Mouse (Mus musculus) liver, postnatal 0 days (tissue): Measurements from ENCODE around the gene Slc6a1. TPM values are rescaled to one million over a fixed set of nuclear protein-coding genes. Genes with fewer than 3 reads are reported as not detected.

Experiments used
- ATAC-seq: fragments of 200-750 bp; cut with Nextera tagmentation; 2 replicates; pipeline ENCODE4 v1.8.0; 2017; ENCODE audit warnings: mild to moderate bottlenecking, moderate library complexity
- DNase-seq: peaks from one replicate; pipeline ENCODE4 v3.0.0-alpha.2; 2016
- H3K27ac ChIP-seq: fragments of 300-500 bp; sonication (generic); 2 replicates; pipeline ENCODE4 v1.5.1; 2014; ENCODE audit warnings: antibody characterized with exemption, moderate library complexity, mild to moderate bottlenecking, low read depth
- H3K27me3 ChIP-seq: fragments of 300-500 bp; sonication (generic); 2 replicates; pipeline ENCODE4 v1.6.1; 2014; ENCODE audit warnings: low read length, control low read depth, mixed read lengths; ENCODE audit not compliant: insufficient read depth
- H3K36me3 ChIP-seq: fragments of 300-500 bp; sonication (generic); replicated peaks from 2 replicates; pipeline ENCODE4 v1.6.1; 2014; ENCODE audit warnings: mild to moderate bottlenecking, control low read depth, low read length, moderate library complexity, mixed read lengths; ENCODE audit not compliant: insufficient read depth
- H3K4me1 ChIP-seq: fragments of 300-500 bp; sonication (generic); 2 replicates; pipeline ENCODE4 v1.6.1; 2014; ENCODE audit warnings: antibody characterized with exemption, mild to moderate bottlenecking, control low read depth; ENCODE audit not compliant: insufficient read depth
- H3K4me2 ChIP-seq: fragments of 300-500 bp; sonication (generic); 2 replicates; pipeline ENCODE4 v1.6.1; 2014; ENCODE audit warnings: low read depth, mild to moderate bottlenecking, low read length, moderate library complexity, mixed read lengths
- H3K4me3 ChIP-seq: fragments of 300-500 bp; sonication (generic); 2 replicates; pipeline ENCODE4 v1.5.1; 2014; ENCODE audit warnings: low read depth, low read length
- H3K9ac ChIP-seq: fragments of 300-500 bp; sonication (generic); replicated peaks from 2 replicates; pipeline ENCODE4 v1.6.1; 2014; ENCODE audit warnings: mild to moderate bottlenecking, moderate library complexity
- H3K9me3 ChIP-seq: fragments of 300-500 bp; sonication (generic); 2 replicates; pipeline ENCODE4 v1.6.1; 2016; ENCODE audit warnings: mild to moderate bottlenecking, control low read depth, low read length, mixed read lengths
- CTCF ChIP-seq: sonication (generic); IDR thresholded peaks from 2 replicates; pipeline ENCODE4 v1.5.1; 2016; ENCODE audit warnings: antibody characterized with exemption, low read depth
- EP300 ChIP-seq: IDR thresholded peaks from 2 replicates; pipeline ENCODE4 v1.6.1; 2016; ENCODE audit warnings: antibody characterized with exemption, low read depth, mild to moderate bottlenecking
- WGBS: fragments of 180-500 bp; shearing (Covaris S2); extraction: QIAGEN DNeasy Blood & Tissue Kit; methylation state at CpG from one replicate; pipeline ENCODE4 v1.1.7; 2014; ENCODE audit not compliant: insufficient replicate concordance; 5-methylcytosine and 5-hydroxymethylcytosine counted together
- polyA plus RNA-seq: library from polyadenylated mRNA; unstranded; fragments of >200 nt; fragmentation: Nextera tagmentation; extraction: Ambion mirVana; gene quantifications from 2 replicates; pipeline ENCODE4 v1.2.1, GENCODE M21; 2015

The Slc6a1 gene
- polyA plus RNA-seq, 1 experiment from 2014 or later = not detected

- H3K9ac ChIP-seq = no peak overlapping the region
- H3K9me3 ChIP-seq = no peaks in the 10 kb centered on the region
- DNase-seq = no peak
- H3K36me3 ChIP-seq = no peaks in the 10 kb centered on the region
- no peak for TF ChIP-seq CTCF
- TF ChIP-seq EP300 = no peak
- no peak overlapping the region for H3K27ac ChIP-seq
- whole genome bisulfite sequencing = 47% methylated on average over 5 of the region's 5 CpGs
- H3K4me2 ChIP-seq = no peak overlapping the region
- H3K4me3 ChIP-seq = no peak overlapping the region
- ATAC-seq = no peak
- no peaks in the 10 kb centered on the region for H3K27me3 ChIP-seq
- H3K4me1 ChIP-seq = no peaks in the 10 kb centered on the region
Observed at GRCm38 (mm10) chr6:114364734-114365133, 82.3 kb downstream of the Slc6a1 start.

DNA sequence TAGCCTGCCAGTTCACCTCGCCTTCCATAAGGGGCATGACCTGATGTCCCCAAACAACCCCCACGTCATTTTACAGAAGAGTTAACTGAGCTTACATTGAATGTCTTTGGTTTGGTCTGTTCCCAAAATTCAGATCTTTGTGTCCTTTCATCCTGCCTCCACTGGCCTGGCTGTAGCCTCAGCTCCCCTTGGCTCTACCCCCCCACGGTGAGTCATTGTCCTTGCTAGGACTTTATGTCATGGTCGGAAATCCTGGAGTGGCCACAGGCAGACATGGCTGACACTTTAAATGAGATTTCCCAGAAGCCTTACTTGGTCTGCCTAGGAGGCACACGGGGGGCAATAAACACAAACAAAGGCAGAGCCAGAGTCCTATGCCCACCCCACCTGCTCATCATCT lies 83.8 kb downstream of the Slc6a1 start:
- no peak overlapping the region for H3K9ac ChIP-seq
- WGBS = 56% methylated on average over 5 of the region's 5 CpGs
- no peaks in the 10 kb centered on the region for H3K36me3 ChIP-seq
- H3K27ac ChIP-seq = no peak overlapping the region
- no peaks in the 10 kb centered on the region for H3K27me3 ChIP-seq
- DNase-seq (no peak), ATAC-seq (no peak)
- H3K4me1 ChIP-seq = no peaks in the 10 kb centered on the region
- no peak for TF ChIP-seq EP300
- H3K9me3 ChIP-seq = no peaks in the 10 kb centered on the region
- no peak overlapping the region for H3K4me2 ChIP-seq
- H3K4me3 ChIP-seq = no peak overlapping the region

Other genes starting within 250 kb of the Slc6a1 start
- 0.20 and 0.41 TPM in 2 replicates for gene Atp2b2, start 240.0 kb upstream of the Slc6a1 start, polyA plus RNA-seq
- gene Slc6a11, start 151.4 kb upstream of the Slc6a1 start, polyA plus RNA-seq = 0.04 and 0.05 TPM in 2 replicates
- gene Hrh1, start 115.3 kb downstream of the Slc6a1 start, polyA plus RNA-seq = not detected in 2 replicates